Mouse (Mus musculus): ENCODE measurements around the gene Reg4.

DNA sequence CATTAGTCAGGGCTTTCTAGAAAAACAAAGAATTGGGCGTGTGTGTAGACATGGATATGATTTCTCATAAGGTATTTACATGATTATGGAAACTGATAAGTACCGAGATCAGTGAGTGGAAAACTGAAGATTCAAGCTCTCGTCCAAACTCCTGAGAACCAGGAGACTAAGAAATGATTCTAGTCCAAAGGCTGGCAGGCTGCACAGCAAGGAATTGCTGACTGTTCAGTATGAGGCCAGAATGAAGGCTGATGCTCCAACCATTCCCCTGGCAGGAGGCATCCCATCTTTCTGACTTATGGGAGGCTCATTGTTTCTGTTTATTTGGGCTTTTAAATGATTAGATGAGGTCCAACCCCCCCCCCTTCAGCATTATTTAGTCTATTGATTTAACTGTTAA lies 38.6 kb downstream of the Reg4 start:
- TF ChIP-seq POLR2A (IDR thresholded peaks at IDR 0.05; ENCODE audit: low read depth, low read length) (no peak), CTCF (IDR thresholded peaks at IDR 0.05; ENCODE audit: borderline replicate concordance, insufficient read depth, low read length) (no peak)

All from embryonic fibroblast, embryonic 13.5 days (primary cell).